Mouse (Mus musculus) macrophage (primary cell): ENCODE data around the gene Cped1. TPM values are rescaled to one million over a fixed set of nuclear protein-coding genes. Genes with fewer than 3 reads are reported as not detected.
A peak's percentile ranks its signal among the peaks of the same experiment; 100 is the strongest.
"Not testable (repeated sequence)": the region's sequence is repeated elsewhere in the genome, so short reads cannot be mapped to it uniquely, and the experiment has no call there.

ENCODE experiments used
- H3K27ac ChIP-seq: fragments of 350-480 bp; formaldehyde crosslinking; 2 replicates; pipeline ENCODE4 v1.9.0; 2021
- H3K36me3 ChIP-seq: fragments of 350-480 bp; formaldehyde crosslinking; 2 replicates; pipeline ENCODE4 v1.9.0; 2021; ENCODE audit errors: inconsistent target
- H3K4me3 ChIP-seq: fragments of 350-480 bp; formaldehyde crosslinking; 2 replicates; pipeline ENCODE4 v1.9.0; 2021; ENCODE audit errors: inconsistent target
- H3K79me2 ChIP-seq: fragments of 350-480 bp; formaldehyde crosslinking; 2 replicates; pipeline ENCODE4 v1.9.0; 2021; ENCODE audit errors: inconsistent target
- WGBS: methylation state at CpG from one replicate; pipeline ENCODE4 v1.1.7; 2026; ENCODE audit warnings: inconsistent platforms; ENCODE audit not compliant: missing documents; 5-methylcytosine and 5-hydroxymethylcytosine counted together
- polyA plus RNA-seq: library from polyadenylated mRNA; stranded (reverse); fragments of 250-400 nt; gene quantifications from 3 replicates; pipeline ENCODE4 v1.2.4, GENCODE M21; 2018; ENCODE audit warnings: inconsistent platforms

The Cped1 gene
- polyA plus RNA-seq, 1 experiment from 2014 or later, result 1.5 TPM

DNA sequence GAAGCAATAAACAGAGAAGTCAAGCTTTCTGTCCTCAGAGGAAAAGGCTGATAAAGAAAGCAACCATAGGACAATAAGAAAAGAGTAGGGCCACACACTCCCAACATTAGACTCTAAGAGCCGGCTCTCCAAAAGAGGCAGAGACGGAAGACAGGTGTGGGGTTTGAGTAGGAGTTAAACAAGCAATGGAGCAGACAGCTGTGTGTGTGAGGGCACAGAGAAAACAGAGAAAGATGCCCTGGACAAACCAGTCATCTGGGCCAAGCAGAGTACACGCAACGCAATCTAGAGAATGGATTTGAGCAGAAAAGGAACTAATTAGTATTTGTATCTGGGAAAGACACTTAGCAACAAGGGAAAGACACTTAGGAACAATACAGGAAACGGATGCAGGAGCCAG is 227.5 kb downstream of the Cped1 start:
- no peaks in the 10 kb centered on the region for H3K36me3 ChIP-seq
- no peaks in the 10 kb centered on the region for H3K79me2 ChIP-seq
- WGBS, result 94% methylated on average over 5 of the region's 5 CpGs
- H3K27ac ChIP-seq, result no peak overlapping the region
- H3K4me3 ChIP-seq, result no peak overlapping the region

DNA sequence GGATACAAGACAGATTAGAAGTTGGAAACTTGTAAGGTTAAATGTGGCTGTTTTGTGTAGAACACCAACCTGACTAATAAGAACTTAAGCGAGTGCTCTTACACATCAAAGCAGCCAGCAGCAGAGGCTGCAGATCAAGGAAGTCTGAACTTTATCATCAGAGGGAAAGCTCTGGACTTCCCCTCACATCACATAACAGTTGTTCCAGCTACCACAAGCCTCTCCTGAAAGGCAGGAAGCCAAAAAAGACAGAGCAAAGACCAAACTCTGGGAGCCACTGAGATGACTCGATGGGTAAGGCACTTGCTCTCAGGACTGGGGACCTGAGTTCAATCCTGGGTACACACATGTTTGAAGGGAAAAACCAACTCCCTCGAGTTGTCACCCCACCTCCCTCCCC is 228.1 kb downstream of the Cped1 start:
- Histone ChIP-seq H3K4me3 (no peak overlapping the region), H3K79me2 (no peaks in the 10 kb centered on the region), H3K36me3 (no peaks in the 10 kb centered on the region), H3K27ac (no peak overlapping the region)
- WGBS, result 29% methylated on average over 3 of the region's 3 CpGs

- Histone ChIP-seq H3K36me3 (no peaks in the 10 kb centered on the region), H3K79me2 (no peaks in the 10 kb centered on the region), H3K27ac (no peak overlapping the region), H3K4me3 (no peak overlapping the region)
- 43% methylated on average over 6 of the region's 6 CpGs for WGBS
Measured at GRCm38 (mm10) chr6:22214665-22215064, 228.9 kb downstream of the Cped1 start.

DNA sequence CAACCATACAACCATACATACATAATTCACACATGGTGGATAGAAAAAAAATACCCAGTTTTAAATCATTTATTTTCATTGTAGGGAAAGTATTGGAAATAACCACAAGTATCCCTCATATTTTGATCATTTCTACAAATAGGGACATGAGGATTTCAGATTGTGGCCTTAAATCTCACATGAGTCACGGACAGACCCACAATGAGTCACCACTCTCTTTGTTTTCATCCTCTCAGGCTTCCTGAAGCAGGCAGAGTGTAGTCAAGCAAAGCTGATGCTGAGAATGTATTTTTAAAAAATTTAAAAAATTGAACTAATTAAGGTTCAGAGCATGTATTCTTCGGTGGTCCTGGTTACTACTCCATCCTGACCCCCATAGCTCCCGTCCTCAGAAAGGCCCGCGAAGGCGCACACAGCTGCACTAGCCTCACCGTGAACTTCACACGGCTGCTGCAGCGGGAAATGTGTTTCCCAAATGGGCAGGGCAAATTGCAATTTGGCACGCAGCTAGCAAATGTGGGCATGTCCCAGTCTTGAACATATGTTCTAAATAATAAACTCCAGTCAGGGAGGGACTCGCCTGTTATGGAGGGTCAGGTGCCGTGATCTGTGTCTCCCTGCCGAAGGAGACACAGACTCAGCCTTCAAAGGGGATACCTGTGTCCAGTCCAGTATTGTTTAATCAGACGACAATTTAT is 230.7 kb downstream of the Cped1 start:
- H3K36me3 ChIP-seq, result no peaks in the 10 kb centered on the region
- no peaks in the 10 kb centered on the region for H3K79me2 ChIP-seq
- 81% methylated on average over 14 of the region's 14 CpGs for WGBS
- H3K4me3 ChIP-seq, result no peak overlapping the region
- H3K27ac ChIP-seq, result peak overlapping the region; percentile 60

DNA sequence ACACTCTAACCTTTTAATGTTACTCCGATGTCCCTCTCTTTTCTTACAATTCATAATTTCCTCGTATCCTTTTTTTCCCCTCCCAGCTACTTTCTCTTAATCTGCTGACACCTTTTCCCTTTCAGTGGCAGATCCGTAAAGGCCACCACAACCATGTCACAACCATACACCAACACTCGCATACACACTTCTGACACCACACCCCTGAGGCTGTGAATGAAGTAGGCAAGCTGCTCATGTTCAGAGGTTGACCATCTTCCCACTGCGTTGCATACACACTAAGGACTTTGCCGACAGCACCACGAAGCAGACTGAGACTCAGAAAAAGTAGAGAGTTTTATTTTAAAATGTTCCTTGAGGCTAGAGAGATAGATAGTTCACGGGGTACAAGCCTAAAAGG is 235.4 kb downstream of the Cped1 start:
- no peak overlapping the region for H3K27ac ChIP-seq
- no peaks in the 10 kb centered on the region for H3K36me3 ChIP-seq
- no peak overlapping the region for H3K4me3 ChIP-seq
- 91% methylated on average over 8 of the region's 8 CpGs for WGBS
- no peaks in the 10 kb centered on the region for H3K79me2 ChIP-seq

- no peaks in the 10 kb centered on the region for H3K79me2 ChIP-seq
- H3K27ac ChIP-seq, result peak overlapping the region; percentile 57
- 25% methylated on average over 4 of the region's 4 CpGs for WGBS
- no peaks in the 10 kb centered on the region for H3K36me3 ChIP-seq
- no peak overlapping the region for H3K4me3 ChIP-seq
Measured at GRCm38 (mm10) chr6:22222087-22222486, 236.4 kb downstream of the Cped1 start.

GRCm38 (mm10) chr6:22222947-22223346 is 237.2 kb downstream of the Cped1 start:
- Histone ChIP-seq H3K79me2 (no peaks in the 10 kb centered on the region), H3K27ac (peak overlapping the region; percentile 57), H3K36me3 (no peaks in the 10 kb centered on the region), H3K4me3 (no peak overlapping the region)
- 94% methylated on average over 8 of the region's 8 CpGs for WGBS

DNA sequence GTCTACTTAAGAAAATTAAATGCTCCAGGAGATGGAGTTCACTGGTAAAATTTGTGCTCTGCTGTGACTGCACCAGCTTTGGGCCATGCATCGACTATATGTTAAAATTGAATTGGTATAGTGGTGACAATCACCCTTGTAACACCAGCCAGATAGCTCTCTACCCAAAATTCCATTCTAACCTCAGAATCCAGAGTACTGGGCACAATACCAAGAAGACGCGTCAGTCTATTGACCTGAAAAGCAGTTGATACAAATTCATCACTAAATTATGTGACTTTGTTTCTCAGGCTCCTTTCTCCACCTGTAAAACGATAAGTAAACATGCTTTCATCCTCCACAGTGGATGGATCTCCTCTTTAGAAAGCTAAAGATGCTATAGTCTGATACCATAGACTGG is 238.6 kb downstream of the Cped1 start:
- no peaks in the 10 kb centered on the region for H3K79me2 ChIP-seq
- 98% methylated on average over 4 of the region's 4 CpGs for WGBS
- no peak overlapping the region for H3K27ac ChIP-seq
- no peak overlapping the region for H3K4me3 ChIP-seq
- no peaks in the 10 kb centered on the region for H3K36me3 ChIP-seq

DNA sequence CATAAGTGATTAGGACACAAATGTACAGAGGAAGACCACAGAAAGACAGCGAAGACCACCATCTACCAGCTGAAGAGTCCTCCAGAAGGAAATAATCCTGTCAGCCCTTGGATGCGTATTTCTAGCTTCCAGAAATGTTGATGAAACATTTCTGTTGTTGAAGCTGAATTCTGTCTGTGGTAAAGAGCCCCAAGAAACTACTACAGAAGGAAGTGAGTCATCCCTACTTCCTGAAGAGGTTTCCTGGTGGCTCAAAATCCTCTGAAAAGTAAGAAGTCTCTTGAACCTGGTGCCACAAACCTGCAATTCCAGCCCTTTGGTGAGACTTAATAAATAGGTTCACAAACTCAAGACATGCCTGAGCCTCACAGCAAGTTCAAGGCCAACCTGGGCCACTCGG is 245.5 kb downstream of the Cped1 start:
- Histone ChIP-seq H3K4me3 (no peak overlapping the region), H3K27ac (peak overlapping the region; percentile 53), H3K79me2 (no peaks in the 10 kb centered on the region), H3K36me3 (no peaks in the 10 kb centered on the region)
- 48% methylated on average over 3 of the region's 3 CpGs for WGBS

DNA sequence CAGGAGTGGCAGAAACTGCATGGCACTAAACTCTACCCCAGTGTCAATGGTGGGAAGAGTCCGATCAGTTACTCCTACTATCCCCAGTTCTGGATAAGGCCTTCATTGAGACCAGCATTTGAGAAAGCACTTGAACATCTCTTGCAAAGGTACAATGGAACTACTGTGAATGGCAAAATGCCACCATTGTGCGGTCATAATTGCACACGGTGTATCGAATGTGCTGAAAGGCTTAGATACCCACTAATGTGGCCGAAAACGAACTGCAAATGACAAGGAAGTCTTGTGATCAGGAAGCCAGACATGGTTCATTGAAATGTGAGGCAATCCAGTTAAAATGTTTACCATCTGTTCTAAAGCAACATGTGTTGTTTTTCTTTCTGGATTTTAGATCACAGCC is 247.8 kb downstream of the Cped1 start:
- Histone ChIP-seq H3K4me3 (no peak overlapping the region), H3K79me2 (no peaks in the 10 kb centered on the region), H3K27ac (no peak overlapping the region), H3K36me3 (no peaks in the 10 kb centered on the region)
- 97% methylated on average over 6 of the region's 6 CpGs for WGBS

DNA sequence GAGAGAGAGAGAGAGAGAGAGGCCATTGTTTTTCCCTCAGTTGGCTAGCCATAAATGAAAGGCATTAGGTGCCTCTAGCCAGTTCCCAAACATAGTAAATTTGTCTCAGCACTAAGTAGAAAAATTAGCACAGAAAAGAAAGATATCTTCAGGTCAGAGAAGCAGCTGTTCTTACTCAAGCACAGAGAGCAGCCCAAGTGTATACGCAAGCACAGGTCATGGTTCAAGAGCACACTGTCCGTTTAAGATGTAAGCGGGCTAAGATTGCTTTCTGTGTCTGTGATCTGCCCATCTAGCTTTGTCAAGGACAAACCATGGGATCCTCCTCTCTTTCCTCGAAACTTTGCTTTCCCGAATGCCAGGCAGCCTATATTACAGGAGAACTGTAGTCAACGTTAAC is 249.4 kb downstream of the Cped1 start:
- H3K36me3 ChIP-seq, result no peaks in the 10 kb centered on the region
- 99% methylated on average over 6 of the region's 6 CpGs for WGBS
- H3K79me2 ChIP-seq, result no peaks in the 10 kb centered on the region
- H3K4me3 ChIP-seq, result no peak overlapping the region
- no peak overlapping the region for H3K27ac ChIP-seq

DNA sequence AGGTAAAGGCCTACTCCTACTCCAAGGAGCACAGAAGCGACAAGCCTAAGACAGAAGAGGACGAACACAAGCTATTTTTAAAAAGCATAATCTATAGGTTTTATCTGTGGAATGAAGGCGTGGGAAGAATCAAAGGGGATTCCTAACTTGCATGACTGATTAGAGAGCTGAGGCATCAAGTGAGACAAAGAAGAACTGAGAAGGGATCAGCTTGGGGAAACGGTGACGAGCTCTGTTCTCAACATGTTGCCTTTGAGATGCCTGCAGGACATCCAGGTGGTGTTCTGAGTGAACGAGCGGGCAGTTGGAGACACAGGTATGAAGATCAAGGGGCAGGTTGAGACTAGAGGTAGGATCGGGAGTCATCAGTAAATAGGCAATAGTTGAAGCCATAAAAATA is 257.6 kb downstream of the Cped1 start:
- WGBS, result 90% methylated on average over 8 of the region's 8 CpGs
- H3K79me2 ChIP-seq, result no peaks in the 10 kb centered on the region
- H3K4me3 ChIP-seq, result no peak overlapping the region
- H3K27ac ChIP-seq, result no peak overlapping the region
- H3K36me3 ChIP-seq, result no peaks in the 10 kb centered on the region

GRCm38 (mm10) chr6:22246696-22247095 is 261.0 kb downstream of the Cped1 start:
- WGBS, result 90% methylated on average over 2 of the region's 2 CpGs
- Histone ChIP-seq H3K79me2 (no peaks in the 10 kb centered on the region), H3K27ac (no peak overlapping the region), H3K36me3 (no peaks in the 10 kb centered on the region), H3K4me3 (no peak overlapping the region)

GRCm38 (mm10) chr6:22258784-22259183 is 273.1 kb downstream of the Cped1 start:
- Histone ChIP-seq H3K4me3 (no peak overlapping the region), H3K79me2 (no peaks in the 10 kb centered on the region), H3K36me3 (no peaks in the 10 kb centered on the region), H3K27ac (no peak overlapping the region)
- 95% methylated on average over 4 of the region's 4 CpGs for WGBS

- Histone ChIP-seq H3K79me2 (no peaks in the 10 kb centered on the region), H3K27ac (no peak overlapping the region), H3K36me3 (no peaks in the 10 kb centered on the region), H3K4me3 (no peak overlapping the region)
- WGBS, result 95% methylated on average over 4 of the region's 4 CpGs
Measured at GRCm38 (mm10) chr6:22262519-22262918, 276.8 kb downstream of the Cped1 start.

DNA sequence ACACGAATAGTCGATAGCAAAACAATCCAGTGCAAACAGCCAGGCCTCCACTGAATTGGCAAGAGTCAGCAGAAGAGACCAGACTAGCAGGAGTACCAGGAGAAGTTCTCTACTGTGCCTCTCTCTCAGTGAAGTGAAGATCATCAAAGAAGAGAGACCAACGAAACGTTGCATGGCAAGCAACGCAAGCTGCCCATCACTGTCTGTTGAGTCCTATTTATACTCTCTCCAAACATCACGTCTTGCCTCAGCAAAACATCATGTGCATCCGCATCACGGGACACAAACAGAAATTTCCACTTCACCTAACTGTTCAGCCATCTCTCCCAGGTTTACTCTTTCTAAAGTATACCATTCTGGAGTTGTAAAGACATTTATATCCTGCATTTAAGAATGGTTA is 278.4 kb downstream of the Cped1 start:
- H3K27ac ChIP-seq, H3K79me2 ChIP-seq, H3K36me3 ChIP-seq, H3K4me3 ChIP-seq: not testable (repeated sequence)
- WGBS, result 91% methylated on average over 8 of the region's 8 CpGs
